In the genomic region with DNA sequence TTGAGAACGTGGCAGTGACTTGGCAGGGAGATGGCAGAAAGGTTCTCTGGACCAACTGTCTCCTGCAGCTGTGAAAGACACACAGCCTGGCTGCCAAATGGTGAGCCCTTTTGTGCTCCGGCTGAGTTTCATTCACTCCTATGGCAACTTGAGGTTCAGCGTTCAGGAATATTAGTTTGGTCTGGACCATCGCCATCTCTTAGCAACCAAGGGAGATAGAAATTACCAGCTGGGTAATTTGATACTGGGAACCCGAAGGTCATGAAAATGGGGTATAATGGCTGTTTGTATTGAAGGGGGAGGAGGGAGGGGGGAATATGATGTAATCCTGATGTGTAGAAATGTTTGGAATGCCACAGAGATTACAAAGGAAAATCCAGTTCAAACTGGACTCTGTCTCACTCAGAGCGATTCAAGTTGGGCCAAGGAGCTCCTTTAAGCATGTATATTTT, we compare ENCODE assay signal across 9 mouse cellular contexts.
DNase-seq lines count a peak whose midpoint lies in the region; ATAC-seq lines count a peak whose summit lies in the region.
"Had no signal": no experiment of that assay in that cellular context is flagged by ENCODE, and none has a peak within 500 bp of the region (broad histone marks: within the 10 kb centered on the region; RNA-seq: fewer than 3 reads in every experiment).

No protein-coding gene starts in this region.

- no peaks in the 10 kb centered on the region for H3K36me3 ChIP-seq in heart, embryonic 11.5 days (ENCODE audit: control insufficient read depth, insufficient read depth, low read length)

- DNase-seq in cerebellum, adult 9-10 months: peak; percentile 31
- no peak for DNase-seq in cerebellum, postnatal 36 days
- DNase-seq in ZHBTc4 (ENCODE audit: low read depth, low spot score): peak; percentile 73
- peak; percentile 87 for DNase-seq in mesoderm, embryonic 11.5 days (ENCODE audit: low read depth, low spot score)
- no peak for DNase-seq in left cerebral cortex, adult 11 months (ENCODE audit: low spot score)
- no peak for DNase-seq in gastrocnemius, adult 18-20 months (ENCODE audit: low spot score)

- H3K9ac ChIP-seq in heart, embryonic 11.5 days (ENCODE audit: low read depth, low read length): no peak overlapping the region

- peaks cover 22% of the 10 kb centered on the region for H3K4me1 ChIP-seq in heart, embryonic 11.5 days (ENCODE audit: control insufficient read depth, insufficient read depth, low read length)

- no peaks in the 10 kb centered on the region for H3K9me3 ChIP-seq in heart, embryonic 11.5 days (replicated peaks; ENCODE audit: control insufficient read depth, low read length)

- no peak for ATAC-seq in heart, embryonic 11.5 days (replicated peaks; ENCODE audit: insufficient number of reproducible peaks, low FRiP score, low TSS enrichment)
- ATAC-seq in megakaryocyte, adult 5-6 weeks (ENCODE audit: poor library complexity, severe bottlenecking): no peak

- no peak overlapping the region for H3K4me3 ChIP-seq in heart, embryonic 11.5 days (ENCODE audit: low read depth, low read length)

- peak overlapping the region; percentile 77 for H3K27ac ChIP-seq in heart, embryonic 11.5 days (ENCODE audit: low read depth, low read length)

- no peaks in the 10 kb centered on the region for H3K27me3 ChIP-seq in heart, embryonic 11.5 days (ENCODE audit: control insufficient read depth, insufficient read depth, low read length)
- H3K27me3 ChIP-seq: CH12.LX had no signal

- H3K4me2 ChIP-seq in heart, embryonic 11.5 days: no peak overlapping the region

- 44% methylated on average over 6 of the region's 6 CpGs for WGBS in heart, embryonic 11.5 days (ENCODE audit: insufficient replicate concordance)

Comparison
In these comparisons a context has a peak if more than half of its experiments do, and no peak if none do; other contexts are left out.
1. DNase-seq: peak in cerebellum, adult 9-10 months (single experiment), ZHBTc4 (single experiment) and mesoderm, embryonic 11.5 days (single experiment); none in cerebellum, postnatal 36 days (0 of 2), left cerebral cortex, adult 11 months (single experiment) and gastrocnemius, adult 18-20 months (single experiment).